ENCODE assay signal across 1 mouse cellular context in the genomic region with DNA sequence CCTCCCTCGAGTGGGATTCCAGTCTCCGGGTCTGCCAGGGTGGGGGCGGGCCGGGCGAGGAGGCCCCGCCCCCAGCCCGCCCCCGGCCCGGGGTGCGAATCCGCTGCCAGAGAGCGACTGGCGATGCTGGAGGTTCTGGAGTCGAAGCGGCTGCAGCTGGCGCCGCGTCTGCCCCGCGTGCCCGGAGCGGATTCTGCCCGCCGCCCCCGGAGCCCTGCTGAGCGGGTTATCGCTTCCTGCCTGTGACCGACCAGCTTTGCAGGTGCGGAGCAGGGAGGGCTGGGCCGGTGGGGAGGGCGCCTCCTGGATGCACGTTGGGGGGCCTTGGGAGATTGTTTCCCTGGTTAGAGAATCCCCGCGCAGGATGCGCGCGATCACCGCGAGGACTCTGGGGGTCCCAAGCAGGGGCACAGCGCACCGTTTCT.
TF ChIP-seq lines count a peak whose summit lies in the region.

No protein-coding gene starts in this region.

TF ChIP-seq in CH12.LX, 34 proteins besides CTCF, POLR2A, EP300 and RAD21 (continued from another document):
- TF ChIP-seq MAZ (IDR thresholded peaks at IDR 0.05; ENCODE audit: low read depth, low read length) (no peak), E2F4 (IDR thresholded peaks at IDR 0.05; ENCODE audit: insufficient replicate concordance, low read depth, low read length) (no peak), SMC3 (IDR thresholded peaks at IDR 0.05; ENCODE audit: low read depth, low read length) (no peak), ZMIZ1 (IDR thresholded peaks at IDR 0.05; ENCODE audit: low read depth, low read length) (no peak), MYC (IDR thresholded peaks at IDR 0.05; ENCODE audit: low read depth, low read length) (no peak), ELF1 (IDR thresholded peaks at IDR 0.05; ENCODE audit: low read depth, low read length) (no peak), GABPA (IDR thresholded peaks at IDR 0.05; ENCODE audit: insufficient replicate concordance, low read depth, low read length) (no peak), PAX5 (IDR thresholded peaks at IDR 0.05; ENCODE audit: low read length) (no peak), BHLHE40 (IDR thresholded peaks at IDR 0.05; ENCODE audit: low read depth, low read length) (no peak), MXI1 (IDR thresholded peaks at IDR 0.05; ENCODE audit: low read depth, low read length) (no peak), NRF1 (IDR thresholded peaks at IDR 0.05; ENCODE audit: low read depth, low read length) (no peak), ETS1 (conservative IDR thresholded peaks at IDR 0.05; ENCODE audit: low read depth, low read length) (no peak), NELFE (IDR thresholded peaks at IDR 0.05; ENCODE audit: low read depth, low read length) (no peak), TCF12 (IDR thresholded peaks at IDR 0.05; ENCODE audit: low read depth, low read length) (no peak), ZNF384 (IDR thresholded peaks at IDR 0.05; ENCODE audit: low read depth, low read length) (no peak)
TF ChIP-seq in CH12.LX: peak in this region for 0.
